Mouse (Mus musculus) CH12.LX (cell line): ENCODE measurements around the gene Coa4. TPM values are rescaled to one million over a fixed set of nuclear protein-coding genes. Genes with fewer than 3 reads are reported as not detected.

Source experiments
- DNase-seq: peaks from one replicate; pipeline ENCODE4 v3.0.0-alpha.2; 2013; ENCODE audit errors: extremely low read depth
- H3K27ac ChIP-seq: 2 replicates; pipeline ENCODE4 v1.5.1; 2012; ENCODE audit warnings: low read depth, mild to moderate bottlenecking, control low read depth, moderate library complexity; ENCODE audit not compliant: insufficient read depth
- H3K27me3 ChIP-seq: replicated peaks from 2 replicates; pipeline ENCODE3; 2012; ENCODE audit warnings: inconsistent platforms
- H3K36me3 ChIP-seq, 2 experiments: replicated peaks in 1 of 2; 2 replicates each; pipeline versions ENCODE3 to v1.6.1; 2012; ENCODE audit warnings: inconsistent platforms in 1 of 2, low read length in 1 of 2, mild to moderate bottlenecking in 1 of 2, mixed read lengths in 1 of 2, moderate library complexity in 1 of 2; ENCODE audit not compliant: control insufficient read depth in 1 of 2, insufficient read depth in 1 of 2
- H3K4me1 ChIP-seq, 2 experiments: 2 replicates each; pipeline ENCODE4 v1.6.1; 2012; ENCODE audit warnings: inconsistent platforms in 1 of 2, moderate library complexity in 1 of 2; ENCODE audit not compliant: insufficient read depth in 2 of 2, control insufficient read depth in 1 of 2
- H3K4me2 ChIP-seq: 2 replicates; pipeline ENCODE4 v1.6.1; 2012; ENCODE audit warnings: low read depth, mild to moderate bottlenecking, control low read depth; ENCODE audit not compliant: poor library complexity, insufficient read depth, severe bottlenecking
- H3K4me3 ChIP-seq, 3 experiments: fragments of 150-350 bp in 1 of 3; sonication (generic) in 1 of 3; replicated peaks in 1 of 3; 2 replicates each; pipeline versions ENCODE3 to v1.5.1; 2011 to 2012; ENCODE audit warnings: low read depth in 2 of 3, low read length in 2 of 3, mild to moderate bottlenecking in 2 of 3, moderate library complexity in 2 of 3, control low read depth in 1 of 3, improper control_type of control experiment in 1 of 3, inconsistent platforms in 1 of 3, mixed read lengths in 1 of 3; ENCODE audit not compliant: poor library complexity in 1 of 3
- H3K79me2 ChIP-seq: replicated peaks from 2 replicates; pipeline ENCODE4 v1.6.1; 2012; ENCODE audit warnings: mild to moderate bottlenecking, moderate library complexity; ENCODE audit not compliant: control insufficient read depth, poor library complexity, insufficient read depth, severe bottlenecking; ENCODE audit errors: extremely low read depth
- H3K9ac ChIP-seq: 2 replicates; pipeline ENCODE4 v1.6.1; 2012; ENCODE audit warnings: low read depth, mild to moderate bottlenecking, control low read depth, moderate library complexity; ENCODE audit not compliant: insufficient read depth
- H3K9me3 ChIP-seq: replicated peaks from 2 replicates; pipeline ENCODE3; 2012; ENCODE audit warnings: low read length, inconsistent platforms, mixed read lengths
- BHLHE40 ChIP-seq: IDR thresholded peaks from 2 replicates; pipeline ENCODE4 v1.6.1; 2011; ENCODE audit warnings: mild to moderate bottlenecking, low read depth, low read length, improper control_type of control experiment
- CTCF ChIP-seq, 2 experiments: IDR thresholded peaks in 1 of 2; conservative IDR thresholded peaks in 1 of 2; 2 replicates each; pipeline ENCODE4 v1.5.1; 2011 to 2012; ENCODE audit warnings: low read depth in 2 of 2, low read length in 2 of 2, improper control_type of control experiment in 1 of 2, inconsistent platforms in 1 of 2, mild to moderate bottlenecking in 1 of 2, moderate library complexity in 1 of 2
- ELF1 ChIP-seq: IDR thresholded peaks from 2 replicates; pipeline ENCODE4 v1.6.1; 2014; ENCODE audit warnings: low read depth, mild to moderate bottlenecking, inconsistent platforms, low read length, improper control_type of control experiment
- ETS1 ChIP-seq: conservative IDR thresholded peaks from 2 replicates; pipeline ENCODE4 v1.6.1; 2012; ENCODE audit warnings: low read depth, mild to moderate bottlenecking, inconsistent platforms, low read length, improper control_type of control experiment, moderate library complexity
- JUND ChIP-seq: conservative IDR thresholded peaks from 2 replicates; pipeline ENCODE4 v1.6.1; 2011; ENCODE audit warnings: low read depth, low read length, improper control_type of control experiment
- KAT2A ChIP-seq: IDR thresholded peaks from 2 replicates; pipeline ENCODE4 v1.6.1; 2012; ENCODE audit warnings: low read length, improper control_type of control experiment, inconsistent platforms; ENCODE audit not compliant: insufficient replicate concordance
- MAX ChIP-seq: IDR thresholded peaks from 2 replicates; pipeline ENCODE4 v1.6.1; 2011; ENCODE audit warnings: low read length, improper control_type of control experiment
- MAZ ChIP-seq: IDR thresholded peaks from 2 replicates; pipeline ENCODE4 v1.6.1; 2012; ENCODE audit warnings: low read depth, mild to moderate bottlenecking, inconsistent platforms, low read length, improper control_type of control experiment, moderate library complexity
- MYC ChIP-seq: IDR thresholded peaks from 2 replicates; pipeline ENCODE4 v1.6.1; 2011; ENCODE audit warnings: low read depth, mild to moderate bottlenecking, improper control_type of control experiment, low read length
- NELFE ChIP-seq: IDR thresholded peaks from 2 replicates; pipeline ENCODE4 v1.6.1; 2011; ENCODE audit warnings: low read depth, low read length, improper control_type of control experiment
- RAD21 ChIP-seq: IDR thresholded peaks from 2 replicates; pipeline ENCODE4 v1.6.1; 2011; ENCODE audit warnings: low read depth, mild to moderate bottlenecking, low read length, improper control_type of control experiment, moderate library complexity
- RCOR1 ChIP-seq: conservative IDR thresholded peaks from 2 replicates; pipeline ENCODE4 v1.6.1; 2012; ENCODE audit warnings: low read depth, mild to moderate bottlenecking, inconsistent platforms, low read length, improper control_type of control experiment
- SIN3A ChIP-seq: IDR thresholded peaks from 2 replicates; pipeline ENCODE4 v1.6.1; 2012; ENCODE audit warnings: low read length, improper control_type of control experiment, inconsistent platforms
- SMC3 ChIP-seq: IDR thresholded peaks from 2 replicates; pipeline ENCODE4 v1.6.1; 2011; ENCODE audit warnings: low read depth, low read length, improper control_type of control experiment
- TBP ChIP-seq: conservative IDR thresholded peaks from 2 replicates; pipeline ENCODE4 v1.6.1; 2011; ENCODE audit warnings: low read depth, low read length, improper control_type of control experiment
- TCF12 ChIP-seq: IDR thresholded peaks from 2 replicates; pipeline ENCODE4 v1.6.1; 2014; ENCODE audit warnings: low read depth, mild to moderate bottlenecking, inconsistent platforms, low read length, improper control_type of control experiment
- UBTF ChIP-seq: IDR thresholded peaks from 2 replicates; pipeline ENCODE4 v1.6.1; 2012; ENCODE audit warnings: low read depth, mild to moderate bottlenecking, inconsistent platforms, low read length, improper control_type of control experiment, moderate library complexity
- USF1 ChIP-seq: IDR thresholded peaks from 2 replicates; pipeline ENCODE4 v1.6.1; 2014; ENCODE audit warnings: low read depth, mild to moderate bottlenecking, inconsistent platforms, low read length, improper control_type of control experiment
- USF2 ChIP-seq: conservative IDR thresholded peaks from 2 replicates; pipeline ENCODE4 v1.6.1; 2011; ENCODE audit warnings: low read depth, low read length, improper control_type of control experiment
- ZC3H11A ChIP-seq: IDR thresholded peaks from 2 replicates; pipeline ENCODE4 v1.6.1; 2012; ENCODE audit warnings: low read depth, mild to moderate bottlenecking, inconsistent platforms, low read length, improper control_type of control experiment
- ZNF384 ChIP-seq: IDR thresholded peaks from 2 replicates; pipeline ENCODE4 v1.6.1; 2012; ENCODE audit warnings: low read depth, low read length, improper control_type of control experiment, inconsistent platforms
- dilution Hi-C: fragments of 300-500 bp; cut with MboI; formaldehyde crosslinking; loops from 2 replicates; pipeline ENCODE4 v1.14.3; 2020; ENCODE audit warnings: low sequenced_read_pairs; ENCODE audit not compliant: extremely low pct_unique_long_range_greater_than_20kb, extremely low pct_ligation_motif_present
- in situ Hi-C: fragments of 300-500 bp; cut with MboI; formaldehyde crosslinking; loops from 3 replicates; pipeline ENCODE4 v1.14.3; 2019; ENCODE audit warnings: low sequenced_read_pairs, low pct_ligation_motif_present, low pct_unique_long_range_greater_than_20kb, mixed read lengths
- polyA plus RNA-seq: library from polyadenylated mRNA; unstranded; fragments of >175 nt; gene quantifications from 2 replicates; pipeline ENCODE4 v1.2.1, GENCODE M21; 2012; ENCODE audit warnings: low read depth; ENCODE audit not compliant: insufficient read length
- total RNA-seq, 2 experiments: library from RNA; depleted of rRNA; stranded (reverse); fragments of 300-350 nt in 1 of 2; fragments of >200 nt in 1 of 2; gene quantifications; 2 replicates each; pipeline ENCODE4 v1.2.3; 2012 to 2014

Gene Coa4
- total and polyA plus RNA-seq, 3 experiments, result 22.9 to 24.1 (median 24.1) TPM

- H3K4me2 ChIP-seq, result no peak overlapping the region
- no peaks in the 10 kb centered on the region for H3K9me3 ChIP-seq
- H3K4me3 ChIP-seq, result no peak overlapping the region
- H3K79me2 ChIP-seq, result peaks cover 25% of the 10 kb centered on the region
- H3K36me3 ChIP-seq, result peaks cover 44 to 68% of the 10 kb centered on the region in 2 experiments
- in situ Hi-C loops, result no loop called here
- no peak for DNase-seq
- H3K4me1 ChIP-seq, result peaks cover 12 to 63% of the 10 kb centered on the region in 2 experiments
- no peak overlapping the region for H3K9ac ChIP-seq
- H3K27me3 ChIP-seq, result no peaks in the 10 kb centered on the region
- H3K27ac ChIP-seq, result no peak overlapping the region
- TF ChIP-seq SIN3A (no peak), UBTF (no peak), TCF12 (no peak), ETS1 (no peak), ZC3H11A (no peak), ELF1 (no peak), KAT2A (no peak), SMC3 (no peak), RAD21 (no peak), MAX (no peak), BHLHE40 (no peak), USF2 (no peak)
- dilution Hi-C loops, result no loop called here
Measured at GRCm38 (mm10) chr7:100497402-100497801, 39.5 kb upstream of the Coa4 start.

- no peak overlapping the region for H3K4me2 ChIP-seq
- in situ Hi-C loops (no loop called here), dilution Hi-C loops (no loop called here)
- H3K4me1 ChIP-seq, result peaks cover 15 to 67% of the 10 kb centered on the region in 2 experiments
- no peaks in the 10 kb centered on the region for H3K9me3 ChIP-seq
- H3K4me3 ChIP-seq, result no peak overlapping the region
- H3K27ac ChIP-seq, result no peak overlapping the region
- H3K27me3 ChIP-seq, result no peaks in the 10 kb centered on the region
- no peak overlapping the region for H3K9ac ChIP-seq
- peaks cover 25% of the 10 kb centered on the region for H3K79me2 ChIP-seq
- peaks cover 44 to 73% of the 10 kb centered on the region in 2 experiments for H3K36me3 ChIP-seq
- TF ChIP-seq BHLHE40 (no peak), ZNF384 (no peak), CTCF (conservative IDR thresholded peaks at IDR 0.05 in 1 of 2, IDR thresholded peaks at IDR 0.05 in 1 of 2; ENCODE audit: low read depth in 2 of 2, low read length in 2 of 2) (no peak), NELFE (no peak), JUND (no peak), USF1 (no peak), TBP (no peak), MAZ (no peak), MYC (no peak), ETS1 (no peak), RCOR1 (no peak), ELF1 (no peak)
- DNase-seq, result no peak
Measured at GRCm38 (mm10) chr7:100497982-100498381, 38.9 kb upstream of the Coa4 start.
